Mouse (Mus musculus) CH12.LX (cell line): Measurements from ENCODE around the gene March6. TPM values are rescaled to one million over a fixed set of nuclear protein-coding genes. Genes with fewer than 3 reads are reported as not detected.

Experiments used
- DNase-seq: peaks from one replicate; pipeline ENCODE4 v3.0.0-alpha.2; 2013; ENCODE audit errors: extremely low read depth
- H3K27ac ChIP-seq: 2 replicates; pipeline ENCODE4 v1.5.1; 2012; ENCODE audit warnings: low read depth, mild to moderate bottlenecking, control low read depth, moderate library complexity; ENCODE audit not compliant: insufficient read depth
- H3K27me3 ChIP-seq: replicated peaks from 2 replicates; pipeline ENCODE3; 2012; ENCODE audit warnings: inconsistent platforms
- H3K36me3 ChIP-seq, 2 experiments: replicated peaks in 1 of 2; 2 replicates each; pipeline versions ENCODE3 to v1.6.1; 2012; ENCODE audit warnings: inconsistent platforms in 1 of 2, low read length in 1 of 2, mild to moderate bottlenecking in 1 of 2, mixed read lengths in 1 of 2, moderate library complexity in 1 of 2; ENCODE audit not compliant: control insufficient read depth in 1 of 2, insufficient read depth in 1 of 2
- H3K4me1 ChIP-seq, 2 experiments: 2 replicates each; pipeline ENCODE4 v1.6.1; 2012; ENCODE audit warnings: inconsistent platforms in 1 of 2, moderate library complexity in 1 of 2; ENCODE audit not compliant: insufficient read depth in 2 of 2, control insufficient read depth in 1 of 2
- H3K4me2 ChIP-seq: 2 replicates; pipeline ENCODE4 v1.6.1; 2012; ENCODE audit warnings: low read depth, mild to moderate bottlenecking, control low read depth; ENCODE audit not compliant: poor library complexity, insufficient read depth, severe bottlenecking
- H3K4me3 ChIP-seq, 3 experiments: fragments of 150-350 bp in 1 of 3; sonication (generic) in 1 of 3; replicated peaks in 1 of 3; 2 replicates each; pipeline versions ENCODE3 to v1.5.1; 2011 to 2012; ENCODE audit warnings: low read depth in 2 of 3, low read length in 2 of 3, mild to moderate bottlenecking in 2 of 3, moderate library complexity in 2 of 3, control low read depth in 1 of 3, improper control_type of control experiment in 1 of 3, inconsistent platforms in 1 of 3, mixed read lengths in 1 of 3; ENCODE audit not compliant: poor library complexity in 1 of 3
- H3K79me2 ChIP-seq: replicated peaks from 2 replicates; pipeline ENCODE4 v1.6.1; 2012; ENCODE audit warnings: mild to moderate bottlenecking, moderate library complexity; ENCODE audit not compliant: control insufficient read depth, poor library complexity, insufficient read depth, severe bottlenecking; ENCODE audit errors: extremely low read depth
- H3K9ac ChIP-seq: 2 replicates; pipeline ENCODE4 v1.6.1; 2012; ENCODE audit warnings: low read depth, mild to moderate bottlenecking, control low read depth, moderate library complexity; ENCODE audit not compliant: insufficient read depth
- H3K9me3 ChIP-seq: replicated peaks from 2 replicates; pipeline ENCODE3; 2012; ENCODE audit warnings: low read length, inconsistent platforms, mixed read lengths
- BHLHE40 ChIP-seq: IDR thresholded peaks from 2 replicates; pipeline ENCODE4 v1.6.1; 2011; ENCODE audit warnings: mild to moderate bottlenecking, low read depth, low read length, improper control_type of control experiment
- CHD1 ChIP-seq: IDR thresholded peaks from 2 replicates; pipeline ENCODE4 v1.6.1; 2012; ENCODE audit warnings: low read depth, low read length, improper control_type of control experiment, inconsistent platforms
- CTCF ChIP-seq, 2 experiments: IDR thresholded peaks in 1 of 2; conservative IDR thresholded peaks in 1 of 2; 2 replicates each; pipeline ENCODE4 v1.5.1; 2011 to 2012; ENCODE audit warnings: low read depth in 2 of 2, low read length in 2 of 2, improper control_type of control experiment in 1 of 2, inconsistent platforms in 1 of 2, mild to moderate bottlenecking in 1 of 2, moderate library complexity in 1 of 2
- ETS1 ChIP-seq: conservative IDR thresholded peaks from 2 replicates; pipeline ENCODE4 v1.6.1; 2012; ENCODE audit warnings: low read depth, mild to moderate bottlenecking, inconsistent platforms, low read length, improper control_type of control experiment, moderate library complexity
- JUND ChIP-seq: conservative IDR thresholded peaks from 2 replicates; pipeline ENCODE4 v1.6.1; 2011; ENCODE audit warnings: low read depth, low read length, improper control_type of control experiment
- MAFK ChIP-seq: IDR thresholded peaks from 2 replicates; pipeline ENCODE4 v1.6.1; 2011; ENCODE audit warnings: low read length, improper control_type of control experiment; ENCODE audit not compliant: insufficient replicate concordance
- MEF2A ChIP-seq: IDR thresholded peaks from 2 replicates; pipeline ENCODE4 v1.6.1; 2014; ENCODE audit warnings: low read depth, mild to moderate bottlenecking, inconsistent platforms, low read length, improper control_type of control experiment, borderline replicate concordance
- POLR2AphosphoS2 ChIP-seq: IDR thresholded peaks from 2 replicates; pipeline ENCODE4 v1.6.1; 2011; ENCODE audit warnings: low read depth, low read length, improper control_type of control experiment
- RCOR1 ChIP-seq: conservative IDR thresholded peaks from 2 replicates; pipeline ENCODE4 v1.6.1; 2012; ENCODE audit warnings: low read depth, mild to moderate bottlenecking, inconsistent platforms, low read length, improper control_type of control experiment
- SIN3A ChIP-seq: IDR thresholded peaks from 2 replicates; pipeline ENCODE4 v1.6.1; 2012; ENCODE audit warnings: low read length, improper control_type of control experiment, inconsistent platforms
- SMC3 ChIP-seq: IDR thresholded peaks from 2 replicates; pipeline ENCODE4 v1.6.1; 2011; ENCODE audit warnings: low read depth, low read length, improper control_type of control experiment
- USF1 ChIP-seq: IDR thresholded peaks from 2 replicates; pipeline ENCODE4 v1.6.1; 2014; ENCODE audit warnings: low read depth, mild to moderate bottlenecking, inconsistent platforms, low read length, improper control_type of control experiment
- USF2 ChIP-seq: conservative IDR thresholded peaks from 2 replicates; pipeline ENCODE4 v1.6.1; 2011; ENCODE audit warnings: low read depth, low read length, improper control_type of control experiment
- ZNF384 ChIP-seq: IDR thresholded peaks from 2 replicates; pipeline ENCODE4 v1.6.1; 2012; ENCODE audit warnings: low read depth, low read length, improper control_type of control experiment, inconsistent platforms
- dilution Hi-C: fragments of 300-500 bp; cut with MboI; formaldehyde crosslinking; loops from 2 replicates; pipeline ENCODE4 v1.14.3; 2020; ENCODE audit warnings: low sequenced_read_pairs; ENCODE audit not compliant: extremely low pct_unique_long_range_greater_than_20kb, extremely low pct_ligation_motif_present
- in situ Hi-C: fragments of 300-500 bp; cut with MboI; formaldehyde crosslinking; loops from 3 replicates; pipeline ENCODE4 v1.14.3; 2019; ENCODE audit warnings: low sequenced_read_pairs, low pct_ligation_motif_present, low pct_unique_long_range_greater_than_20kb, mixed read lengths
- polyA plus RNA-seq: library from polyadenylated mRNA; unstranded; fragments of >175 nt; gene quantifications from 2 replicates; pipeline ENCODE4 v1.2.1, GENCODE M21; 2012; ENCODE audit warnings: low read depth; ENCODE audit not compliant: insufficient read length
- total RNA-seq, 2 experiments: library from RNA; depleted of rRNA; stranded (reverse); fragments of 300-350 nt in 1 of 2; fragments of >200 nt in 1 of 2; gene quantifications; 2 replicates each; pipeline ENCODE4 v1.2.3; 2012 to 2014

The March6 gene
- total and polyA plus RNA-seq, 3 experiments, result 18.3 to 41.4 (median 29.1) TPM

DNA sequence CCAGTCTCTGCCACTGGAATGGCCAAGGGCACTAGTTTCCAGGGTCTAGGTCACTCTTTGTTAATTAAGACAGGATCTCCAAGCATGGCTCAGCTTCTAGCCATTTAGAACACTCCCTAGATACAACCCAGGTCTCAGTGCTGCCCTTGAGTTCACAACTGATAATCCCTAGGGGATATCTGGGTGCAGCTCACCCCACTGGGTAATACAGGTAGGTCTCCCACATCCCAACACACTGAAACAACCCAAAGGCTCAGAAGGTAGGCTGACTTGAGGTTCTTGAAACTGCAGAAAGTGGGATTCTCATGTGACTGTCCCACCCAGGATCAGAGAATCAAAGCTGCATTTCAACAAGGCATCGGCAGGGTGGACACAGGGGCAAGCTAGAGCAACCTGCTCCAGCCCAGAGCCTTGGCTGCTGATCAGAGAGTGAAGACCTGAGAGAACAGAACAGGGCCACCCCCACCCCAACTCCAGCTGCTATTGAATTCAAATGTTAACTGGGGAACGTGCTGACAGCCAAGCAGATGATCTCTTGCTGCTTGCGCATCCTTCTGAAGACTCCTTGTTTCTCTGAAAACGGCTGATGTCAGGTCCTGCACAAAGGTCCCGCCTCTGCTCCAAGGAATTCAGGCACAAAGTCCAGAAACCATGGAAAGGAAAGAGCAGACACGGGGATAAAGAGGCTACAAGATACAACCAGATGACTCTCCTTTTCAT lies 116.5 kb downstream of the March6 start:
- no peak overlapping the region for H3K4me3 ChIP-seq
- TF ChIP-seq USF1 (no peak), SIN3A (no peak), ZNF384 (no peak)

DNA sequence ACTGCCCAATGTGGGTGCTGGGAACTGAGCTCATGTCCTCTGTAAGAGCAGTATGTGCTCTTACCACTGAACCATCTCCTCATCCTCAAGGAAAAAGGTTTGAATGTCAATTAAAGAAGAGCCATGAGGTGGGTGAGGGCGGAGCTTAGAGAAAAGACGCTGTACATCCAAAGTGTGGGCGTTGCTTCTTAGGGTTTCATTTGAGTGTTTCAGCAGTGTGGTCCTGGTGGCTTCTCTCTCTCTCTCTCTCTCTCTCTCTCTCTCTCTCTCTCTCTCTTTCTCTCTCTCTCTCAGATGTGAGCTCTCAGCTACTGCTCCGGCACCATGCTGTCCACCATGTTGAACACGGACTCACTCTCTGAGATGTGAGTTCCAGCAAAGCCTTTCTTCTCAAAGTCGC lies 117.2 kb downstream of the March6 start:
- Histone ChIP-seq H3K79me2 (no peaks in the 10 kb centered on the region), H3K36me3 (no peaks in the 10 kb centered on the region), H3K4me3 (no peak overlapping the region), H3K4me1 (peaks cover 26 to 69% of the 10 kb centered on the region in 2 experiments), H3K9ac (no peak overlapping the region), H3K4me2 (no peak overlapping the region), H3K9me3 (peaks cover 1% of the 10 kb centered on the region)
- dilution Hi-C loops, result no loop called here
- in situ Hi-C loops, result loop anchor here (5.0 kb wide), 1 partner anchor 46 kb away; the partner anchor contains the start of gene Ankrd33b
- no peak for DNase-seq
- TF ChIP-seq ETS1 (no peak), CTCF (conservative IDR thresholded peaks at IDR 0.05 in 1 of 2, IDR thresholded peaks at IDR 0.05 in 1 of 2; ENCODE audit: low read depth in 2 of 2, low read length in 2 of 2) (no peak), POLR2AphosphoS2 (no peak), CHD1 (no peak), USF2 (no peak), MAFK (no peak), USF1 (no peak), JUND (no peak), MEF2A (no peak), BHLHE40 (no peak), SIN3A (no peak), RCOR1 (no peak), SMC3 (no peak)
- TF ChIP-seq, all 38 proteins: peak for 0
- no peaks in the 10 kb centered on the region for H3K27me3 ChIP-seq
- no peak overlapping the region for H3K27ac ChIP-seq

More for the DNA sequence above, 116.5 kb downstream of the March6 start:
- H3K27me3 ChIP-seq, result no peaks in the 10 kb centered on the region
- H3K4me1 ChIP-seq, result peaks cover 26 to 65% of the 10 kb centered on the region in 2 experiments
- no peaks in the 10 kb centered on the region for H3K36me3 ChIP-seq
- H3K79me2 ChIP-seq, result no peaks in the 10 kb centered on the region
- peaks cover 6% of the 10 kb centered on the region for H3K9me3 ChIP-seq
- H3K4me2 ChIP-seq, result no peak overlapping the region
- H3K27ac ChIP-seq, result no peak overlapping the region
- dilution Hi-C loops (no loop called here), in situ Hi-C loops (loop anchor here (5.0 kb wide), 1 partner anchor 47 kb away; the partner anchor contains the start of gene Ankrd33b)
- no peak overlapping the region for H3K9ac ChIP-seq
- no peak for DNase-seq
